Mouse (Mus musculus): ENCODE data around the gene Aen.

- peak; percentile 98 for TF ChIP-seq CTCF (IDR thresholded peaks at IDR 0.05; ENCODE audit: low read depth)
- TF ChIP-seq EP300 (optimal IDR thresholded peaks at IDR 0.05): no peak
These were observed 5.0 kb upstream of the Aen start for GRCm38 (mm10) chr7:78890641-78891040.
